Mouse (Mus musculus): ENCODE measurements around the gene Ch25h. TPM values are rescaled to one million over a fixed set of nuclear protein-coding genes. Genes with fewer than 3 reads are reported as not detected.

Gene Ch25h
- not detected for polyA plus RNA-seq (2017; shearing (Covaris generic))

DNA sequence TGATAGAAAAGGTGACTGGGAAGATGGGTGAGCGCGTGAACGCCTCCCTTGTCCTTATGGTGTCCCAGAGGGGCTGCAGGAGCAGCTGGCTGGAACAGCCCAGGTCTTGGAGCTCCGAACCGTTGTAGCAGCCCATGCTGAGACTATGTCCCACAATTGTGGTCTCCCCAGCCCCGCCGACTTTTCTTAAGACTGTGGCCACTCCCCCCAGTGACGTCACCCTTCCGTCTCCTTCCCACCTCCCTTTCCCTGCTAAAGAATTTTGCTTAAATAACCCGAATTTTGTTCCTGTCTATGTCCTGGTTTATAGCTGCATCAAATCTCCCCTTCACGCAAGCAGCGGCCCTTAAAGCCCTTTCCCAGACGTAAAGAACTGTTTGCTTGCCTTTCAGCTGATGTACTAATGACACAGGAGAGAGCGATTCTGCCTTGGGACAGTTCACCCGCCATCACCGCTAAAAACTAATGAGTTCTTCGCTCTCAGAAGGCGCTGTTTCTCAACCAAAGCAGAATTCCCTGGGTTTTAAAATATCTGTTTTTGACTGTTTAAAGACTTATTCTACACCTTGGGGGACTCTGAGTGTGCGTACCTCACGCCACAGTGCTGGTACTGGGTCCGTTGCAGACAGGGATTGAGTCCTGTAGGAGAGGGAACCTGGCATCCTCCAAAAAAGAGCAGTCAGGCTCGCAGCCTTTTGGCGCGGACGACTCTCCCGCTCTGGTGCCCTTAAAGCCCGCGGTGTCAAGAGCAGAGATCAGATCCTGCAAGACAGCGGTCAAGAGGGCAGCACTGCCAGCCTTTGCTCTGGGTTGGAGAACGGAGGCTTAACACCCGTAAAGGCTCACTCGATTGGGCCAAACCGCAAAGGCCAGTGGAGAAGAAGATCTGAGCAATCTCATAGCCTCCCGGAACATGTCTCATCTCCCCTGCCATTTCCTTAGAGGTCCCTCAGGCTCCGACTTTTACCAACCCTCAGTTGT is at the start of gene Ch25h:
Ch25h (minus strand) TSS at position 174 of the 981 bp plus-strand sequence.
- ATAC-seq, result peak; percentile 60

DNA sequence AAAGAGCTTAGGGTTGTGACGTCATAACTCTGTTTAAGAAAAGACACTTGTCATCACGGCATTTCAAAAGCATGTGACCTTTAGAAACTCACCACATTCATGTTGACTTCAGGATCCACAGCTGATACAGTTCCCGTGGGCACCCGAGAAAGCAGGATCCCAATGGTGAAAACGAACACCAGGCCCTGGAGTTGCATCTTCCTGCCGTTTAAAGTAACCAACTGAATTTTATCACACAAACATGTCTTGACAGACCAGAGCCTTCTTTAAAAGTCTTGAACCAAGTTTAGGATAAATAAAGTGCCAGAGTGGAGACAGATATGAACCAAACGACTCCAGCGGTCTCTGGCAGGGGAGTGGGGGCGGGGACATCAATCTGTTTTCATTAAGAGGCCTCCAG is 49.7 kb upstream of the Ch25h start:
- ATAC-seq, result no peak

DNA sequence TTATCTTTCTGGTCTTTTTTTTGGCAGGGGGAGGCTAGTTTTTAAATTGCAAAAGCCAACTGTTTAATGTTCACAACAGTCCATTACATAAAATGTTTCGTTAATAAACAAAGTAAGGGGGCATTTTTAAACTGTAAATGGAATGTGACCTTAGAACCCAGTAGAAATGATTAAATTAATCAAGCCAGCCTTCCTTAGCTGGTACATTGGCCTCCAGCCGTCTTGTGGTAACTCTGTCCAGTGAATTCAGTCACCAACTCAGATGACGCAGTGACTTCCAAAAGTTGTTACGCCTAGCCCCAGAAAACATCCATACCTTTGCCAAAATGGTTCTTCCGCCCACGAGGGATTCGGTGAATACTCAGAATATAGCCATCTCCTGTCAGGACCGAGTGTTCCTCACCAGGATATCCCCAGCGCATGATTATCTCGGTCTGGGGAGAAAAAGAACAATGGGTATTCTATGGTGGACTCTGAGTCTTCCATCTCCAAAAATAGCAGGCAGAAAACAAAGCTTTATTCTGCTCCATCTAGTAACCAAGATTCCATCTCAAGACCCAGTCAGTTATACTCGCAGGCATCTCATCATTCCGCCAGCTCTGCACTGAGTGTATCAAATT is 48.3 kb upstream of the Ch25h start:
- no peak for ATAC-seq

DNA sequence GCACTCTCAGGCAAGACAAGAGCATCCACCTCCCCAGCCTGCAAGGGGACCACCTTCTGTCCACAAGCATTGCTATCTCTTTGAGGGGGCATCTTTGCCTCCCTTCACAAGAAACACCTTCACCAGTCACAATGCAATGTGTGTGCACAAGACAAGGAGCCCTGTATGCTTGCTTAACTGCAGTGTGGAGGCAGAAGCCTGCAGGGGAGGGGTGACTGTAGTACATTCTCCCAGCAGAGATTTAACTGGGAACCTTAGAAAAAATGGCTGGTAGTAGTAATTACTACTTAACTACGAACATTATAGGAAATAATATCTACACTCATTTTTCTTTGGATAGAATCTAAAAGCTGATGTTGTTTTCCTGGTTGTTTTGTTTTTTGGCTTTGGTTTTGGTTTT is 47.0 kb upstream of the Ch25h start:
- no peak for ATAC-seq

DNA sequence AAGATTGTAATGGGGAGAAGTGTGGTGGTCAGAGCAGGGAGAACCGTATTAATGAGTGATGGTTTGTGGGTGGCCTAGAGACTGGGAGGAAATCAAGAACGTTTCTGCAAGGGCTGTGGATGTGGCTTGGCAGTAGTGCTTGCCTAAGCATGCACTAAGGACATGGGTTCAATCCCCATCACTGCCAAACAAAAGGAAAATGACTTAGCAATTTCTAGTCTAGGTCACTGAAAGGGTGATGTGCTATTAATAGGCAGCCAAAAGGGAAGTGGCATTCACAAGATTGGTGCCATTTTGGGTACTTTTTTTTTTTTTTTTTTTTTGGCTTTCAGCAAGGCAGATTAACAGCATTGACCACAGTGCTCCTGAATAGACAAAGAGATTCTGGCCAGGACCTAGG is 46.4 kb upstream of the Ch25h start:
- ATAC-seq, result no peak

DNA sequence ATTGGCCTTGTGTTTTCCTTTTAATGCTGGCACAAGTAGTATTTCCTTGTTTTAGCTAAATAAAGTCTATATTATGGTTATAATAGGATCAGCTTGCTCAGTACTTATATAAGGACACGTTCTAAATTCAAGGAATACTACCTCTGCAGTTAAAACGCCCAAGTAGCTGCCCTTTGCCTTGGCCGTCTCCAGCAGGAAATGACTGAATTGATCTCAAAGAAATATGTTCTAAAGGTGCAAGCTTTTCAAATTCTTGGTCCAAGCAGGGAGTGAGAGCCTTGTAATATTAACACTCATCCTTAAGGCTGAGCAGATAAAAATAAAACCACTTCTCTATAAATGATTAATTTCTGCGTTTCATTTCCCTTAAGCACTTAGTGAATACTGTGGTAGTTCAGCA is 45.1 kb upstream of the Ch25h start:
- no peak for ATAC-seq

DNA sequence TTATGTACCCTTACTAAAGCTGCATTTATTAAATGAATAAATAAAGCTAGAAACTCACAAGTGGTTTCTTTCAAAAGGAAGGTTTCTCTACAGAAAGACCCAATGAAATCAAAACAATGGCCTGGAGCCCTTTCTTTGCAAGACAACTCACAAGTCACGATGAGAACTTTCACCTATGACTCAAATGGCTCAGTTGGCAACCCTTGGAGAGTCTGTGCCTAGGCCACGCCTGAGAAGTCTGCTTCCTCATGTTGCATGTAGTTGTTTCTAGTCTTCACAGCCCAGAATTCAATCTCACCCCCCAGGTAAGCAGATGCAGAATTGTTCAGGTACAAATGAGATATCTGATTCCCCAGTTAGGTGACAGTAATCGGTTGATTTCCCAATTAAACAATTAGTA is 44.7 kb upstream of the Ch25h start:
- no peak for ATAC-seq

DNA sequence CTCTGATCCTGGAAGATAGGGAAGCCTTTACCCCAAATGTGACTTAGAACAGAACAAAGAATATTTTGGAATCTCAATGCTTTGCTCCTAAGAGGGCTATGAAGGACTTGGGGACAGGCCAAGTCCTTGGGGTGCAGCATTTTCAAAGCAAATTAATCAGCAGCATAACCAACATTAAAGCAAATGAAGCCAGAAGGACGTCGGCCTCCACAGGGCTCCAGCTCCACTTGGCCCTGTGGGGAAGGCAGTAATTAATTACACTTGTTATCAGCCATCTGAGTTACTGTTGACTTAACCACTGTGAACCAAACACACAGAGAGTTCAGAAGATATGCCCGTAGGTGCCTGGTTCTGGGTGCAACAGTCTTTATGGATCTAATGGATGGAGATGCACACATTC is 43.8 kb upstream of the Ch25h start:
- ATAC-seq, result no peak

DNA sequence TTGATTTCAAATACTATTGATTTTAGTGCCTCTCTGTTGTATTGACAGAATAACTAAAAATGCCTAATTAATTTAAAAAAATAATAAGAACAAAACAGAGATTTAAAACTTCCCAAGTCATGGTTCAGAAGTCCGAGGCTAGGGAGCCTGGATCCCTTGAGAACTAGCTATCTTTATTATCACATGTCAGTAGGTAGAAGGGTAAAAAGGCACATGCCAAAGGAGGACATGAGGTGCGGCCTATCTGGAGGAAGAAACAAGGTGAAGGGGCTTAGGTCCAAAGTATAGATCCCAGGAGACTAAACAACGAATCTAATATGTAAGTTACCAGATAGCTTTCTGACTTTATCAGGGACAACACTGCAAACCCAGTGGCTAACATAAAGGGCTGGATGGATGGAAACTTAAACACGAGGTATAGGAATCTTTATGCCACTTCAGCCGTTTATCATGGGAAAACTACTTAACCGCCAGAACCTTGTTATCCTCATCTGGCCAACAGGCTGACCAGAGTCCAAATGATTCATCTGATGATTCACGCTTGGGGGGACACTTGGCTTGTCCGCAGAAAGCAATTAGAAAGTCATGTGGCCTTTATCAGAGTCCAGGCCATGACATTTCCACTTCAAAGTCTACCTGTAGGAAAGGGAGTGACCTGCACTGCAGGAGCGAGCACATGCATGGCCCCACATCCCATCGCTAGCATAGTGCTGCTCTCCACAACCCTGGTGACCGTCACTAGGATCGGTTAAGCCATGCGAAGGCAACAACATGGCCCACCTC is 43.0 kb upstream of the Ch25h start:
- no peak for ATAC-seq

DNA sequence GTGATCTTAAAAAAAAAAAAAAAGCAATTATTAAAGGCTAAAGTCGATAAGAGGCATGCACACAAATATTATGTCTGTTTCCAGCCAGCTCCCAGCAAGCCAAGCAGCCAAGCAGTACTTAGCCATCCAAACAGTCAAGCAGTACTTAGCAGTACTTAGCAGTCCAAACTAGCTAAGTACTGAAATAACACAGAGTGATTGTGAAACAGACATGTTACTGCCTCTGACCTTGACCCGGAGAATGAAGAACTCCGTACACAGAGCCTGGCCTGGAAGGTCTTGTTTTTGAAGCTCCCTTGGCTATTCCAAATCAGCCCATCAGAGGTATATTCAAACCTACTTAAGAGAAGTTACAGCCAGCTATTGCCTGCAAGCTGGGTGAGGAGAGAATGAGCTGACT is 42.2 kb upstream of the Ch25h start:
- no peak for ATAC-seq

DNA sequence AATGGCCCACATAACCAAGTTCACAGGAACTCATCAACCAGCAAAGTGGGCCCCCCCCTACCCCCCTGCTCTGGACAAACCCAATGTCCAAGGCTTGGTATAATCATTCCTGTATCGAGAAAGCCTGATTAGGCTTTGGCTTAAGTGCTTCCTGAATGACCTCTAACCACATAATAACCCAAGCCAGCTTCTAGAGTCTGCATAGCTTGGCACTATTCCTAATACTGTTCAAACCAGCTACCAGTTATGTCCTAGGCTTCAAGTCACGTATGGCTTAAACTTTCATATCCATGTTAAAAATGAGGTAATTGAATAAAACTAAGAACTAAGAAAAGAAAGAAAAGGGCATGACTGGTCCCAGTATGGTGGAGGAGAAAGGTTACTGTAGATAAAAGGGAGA is 41.4 kb upstream of the Ch25h start:
- ATAC-seq, result no peak

DNA sequence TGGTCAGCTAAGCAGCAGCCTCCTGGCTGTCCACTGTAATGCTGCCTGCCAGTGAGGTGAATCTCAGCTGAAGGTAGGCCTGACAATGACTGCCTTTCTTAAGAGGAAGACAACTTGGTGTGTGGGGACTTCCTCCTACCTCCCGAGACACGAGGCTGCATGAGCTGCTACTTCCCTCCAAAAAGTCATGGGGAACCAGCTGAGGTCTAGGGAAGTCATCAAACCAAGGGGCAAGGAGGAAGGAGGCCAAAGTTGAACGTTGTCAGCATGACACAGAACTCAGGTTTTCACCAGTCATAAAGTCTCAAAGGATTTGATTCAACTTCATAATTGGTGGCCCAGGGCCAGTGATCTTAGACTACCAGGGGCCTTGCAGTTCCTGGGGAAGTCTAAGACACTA is 40.7 kb upstream of the Ch25h start:
- ATAC-seq, result no peak

DNA sequence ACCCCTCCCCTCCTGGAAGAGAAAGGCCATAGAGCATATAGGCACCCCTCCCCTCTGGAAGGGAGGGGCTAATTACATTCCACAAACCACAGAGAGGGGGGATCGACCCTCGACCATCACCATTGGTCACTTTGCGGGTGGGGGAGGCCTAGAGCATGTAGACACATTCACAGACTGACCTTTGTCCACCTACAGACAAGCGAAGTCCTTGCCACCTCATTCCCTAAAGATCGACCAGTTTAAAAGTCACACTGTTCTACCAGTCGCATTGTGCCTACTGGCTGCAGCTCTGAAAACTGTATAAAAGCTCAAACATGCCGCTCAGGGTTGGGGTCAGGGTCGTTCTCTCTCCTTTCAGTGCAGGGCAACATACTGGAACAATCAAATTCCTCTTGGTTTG is 36.6 kb upstream of the Ch25h start:
- ATAC-seq, result no peak

DNA sequence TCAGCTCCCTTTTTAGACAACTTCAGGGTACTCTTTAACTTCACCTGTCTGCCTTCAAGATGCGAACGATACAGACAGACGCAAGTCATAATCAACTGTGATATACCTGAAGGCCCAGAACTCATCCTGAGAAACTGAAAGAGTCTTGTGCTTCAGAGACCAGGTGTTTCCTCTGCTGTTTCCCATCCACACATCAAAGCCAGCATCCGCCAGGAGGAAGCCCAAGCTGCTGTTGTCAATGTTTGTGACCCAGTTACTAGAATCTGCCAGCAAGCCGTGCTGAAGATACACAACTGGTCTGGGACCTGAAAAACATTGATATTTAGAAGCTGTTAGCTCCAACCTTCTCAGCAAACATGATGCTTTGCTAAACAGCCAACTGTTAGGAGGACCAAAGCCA is 35.8 kb upstream of the Ch25h start:
- peak; percentile 93 for ATAC-seq

DNA sequence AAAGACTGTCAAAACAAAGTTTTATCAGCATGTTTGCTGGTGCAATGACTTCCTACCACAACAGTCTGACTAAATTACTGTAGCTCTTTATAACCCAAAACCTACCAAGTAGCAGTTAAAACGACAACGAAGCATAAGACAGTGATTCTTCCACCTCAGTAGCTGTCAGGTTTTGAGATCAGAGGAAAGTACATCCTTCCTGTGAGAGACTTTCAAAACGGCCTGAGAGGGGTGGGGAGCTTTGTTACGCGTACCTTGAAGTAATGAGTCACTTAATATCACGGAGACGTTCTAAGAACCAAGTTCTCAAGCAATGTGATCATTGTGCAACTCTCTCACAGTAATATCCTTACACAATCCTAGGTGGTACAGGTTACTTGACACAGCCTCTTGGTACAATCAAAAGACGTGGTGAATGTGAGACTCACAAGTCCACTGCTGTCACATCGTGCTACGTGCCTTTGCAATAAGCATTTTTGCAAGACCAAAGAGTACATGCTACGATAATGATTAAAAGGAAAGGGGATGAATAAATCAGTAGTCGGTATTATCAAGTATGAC is 30.3 kb upstream of the Ch25h start:
- ATAC-seq, result peak; percentile 79

DNA sequence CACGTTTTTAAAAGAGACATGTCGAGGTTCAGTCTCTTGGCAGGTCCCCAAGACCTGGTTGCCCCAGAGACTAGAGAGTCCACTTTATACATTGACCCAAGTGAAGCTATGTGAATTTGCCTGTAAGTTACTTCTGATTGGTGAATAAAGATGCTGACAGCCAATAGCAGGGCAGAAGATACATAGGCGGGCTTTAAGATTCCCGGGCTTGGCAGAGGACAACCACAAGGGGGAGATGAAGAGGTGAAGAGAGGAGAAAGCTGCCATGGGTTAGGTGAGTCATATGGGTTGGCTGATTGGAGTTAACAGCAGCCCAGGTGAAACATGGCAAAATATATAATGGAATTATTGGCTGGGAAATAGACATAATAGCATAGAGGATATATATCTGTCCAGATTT is 25.8 kb upstream of the Ch25h start:
- ATAC-seq, result peak; percentile 93

DNA sequence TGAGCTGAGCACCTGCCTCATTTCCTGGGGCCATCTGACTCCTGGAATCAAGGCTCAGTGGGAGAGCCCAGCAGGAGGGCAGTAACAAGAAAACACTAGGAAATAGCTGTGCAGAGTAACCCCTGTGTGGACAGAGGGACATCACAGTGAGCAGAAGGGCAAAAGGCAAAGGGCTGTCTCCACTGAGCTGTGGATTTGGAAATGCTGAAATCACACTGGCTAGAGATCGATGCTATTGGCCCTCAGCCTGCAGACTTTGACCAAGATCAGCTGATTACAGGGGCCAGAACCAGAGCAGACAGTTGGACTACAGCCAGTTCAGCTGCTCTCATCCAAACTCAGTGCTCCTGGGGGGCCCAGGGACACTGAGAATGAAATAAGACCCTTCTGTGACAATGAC is 21.4 kb upstream of the Ch25h start:
- ATAC-seq, result no peak

DNA sequence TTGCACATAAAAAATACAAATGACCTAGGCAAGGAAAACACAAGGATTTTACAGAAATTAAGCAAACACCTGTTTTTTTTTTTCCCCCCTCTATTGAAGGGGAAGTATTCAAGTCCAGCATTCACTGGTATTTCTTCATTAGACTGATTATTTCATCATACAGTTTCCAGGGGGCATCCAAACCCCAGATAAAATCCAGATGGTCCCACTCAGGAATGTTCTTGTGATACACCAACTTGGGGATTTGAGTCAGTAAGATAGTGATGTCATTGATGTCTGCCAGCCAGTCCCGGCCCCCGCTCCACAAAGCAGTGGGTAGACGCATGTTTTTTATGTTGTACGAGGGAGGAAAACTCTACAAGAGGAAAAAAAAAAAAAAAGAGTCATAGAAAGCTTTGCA is 18.9 kb upstream of the Ch25h start:
- ATAC-seq, result no peak

DNA sequence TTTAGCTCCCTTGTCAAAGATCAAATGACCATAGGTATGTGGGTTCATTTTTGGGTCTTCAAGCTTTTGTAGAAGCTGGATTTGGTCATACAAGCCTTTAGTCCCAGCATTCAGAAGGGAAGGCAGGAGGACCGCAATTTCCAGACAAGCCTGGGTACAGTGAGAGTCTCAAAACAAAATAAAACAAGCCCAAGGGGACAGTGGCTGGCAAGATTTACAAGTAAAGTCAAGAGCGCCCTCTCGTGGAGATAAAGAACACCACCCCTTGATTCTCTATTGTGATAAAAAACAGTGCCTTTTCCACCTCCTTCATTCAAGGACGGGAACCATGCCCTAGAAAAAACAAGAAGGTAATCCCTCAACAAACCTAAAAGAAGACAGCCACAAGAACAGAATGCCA is 8.6 kb upstream of the Ch25h start:
- ATAC-seq, result no peak

DNA sequence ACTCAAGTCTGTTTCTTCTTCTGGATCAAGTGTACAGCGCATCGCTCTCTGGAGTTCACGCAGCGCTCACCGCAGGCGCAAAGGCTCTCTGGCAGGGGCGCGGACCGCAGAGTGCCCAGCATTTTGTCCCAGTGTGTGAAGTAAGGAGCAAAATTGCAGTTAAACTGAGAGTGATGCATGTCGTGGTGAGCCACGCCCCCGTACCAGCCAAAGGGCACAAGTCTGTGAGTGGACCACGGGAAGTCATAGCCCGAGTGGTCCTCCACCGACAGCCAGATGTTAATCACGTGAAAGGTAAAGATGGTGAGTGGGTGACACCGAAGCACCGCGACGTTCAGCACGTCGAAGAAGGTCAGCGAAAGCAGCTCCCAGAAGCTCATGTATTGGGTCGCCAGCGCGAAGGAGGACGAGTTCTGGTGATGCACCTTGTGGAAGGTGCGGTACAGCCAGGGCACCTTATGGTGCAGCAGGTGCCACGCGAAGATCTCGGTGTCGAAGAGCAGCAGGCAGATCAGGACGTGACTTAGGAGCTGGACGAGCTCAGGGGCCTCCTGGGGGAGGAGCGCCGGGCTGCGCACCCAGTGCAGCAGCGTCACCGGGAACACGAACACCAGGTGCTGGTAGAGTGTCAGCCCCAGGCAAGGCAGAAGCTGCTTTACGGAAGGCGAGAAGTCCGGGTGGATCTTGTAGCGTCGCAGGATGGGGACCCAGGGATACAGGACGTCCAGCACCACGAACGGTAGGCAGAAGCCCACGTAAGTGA is 555 bp downstream of the Ch25h start:
- peak; percentile 76 for ATAC-seq

DNA sequence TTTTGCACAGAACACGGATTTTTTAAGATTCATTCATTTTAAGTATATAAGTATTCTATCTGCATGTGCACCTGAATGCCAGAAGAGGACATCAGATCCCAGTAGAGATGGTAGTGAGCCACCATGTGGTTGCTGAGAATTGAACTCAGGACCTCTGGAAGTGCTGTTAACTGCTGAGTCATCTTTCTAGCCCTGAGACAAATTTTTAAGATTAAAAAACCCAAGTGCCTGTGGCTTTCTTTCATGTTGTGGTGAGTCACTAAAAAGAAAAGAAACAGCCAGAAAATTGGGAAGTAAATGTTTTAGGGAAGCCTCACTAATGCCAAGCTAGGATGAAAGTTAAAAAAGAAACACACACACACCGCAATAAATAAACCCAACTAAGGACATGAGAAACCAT is 3.3 kb downstream of the Ch25h start:
- no peak for ATAC-seq

DNA sequence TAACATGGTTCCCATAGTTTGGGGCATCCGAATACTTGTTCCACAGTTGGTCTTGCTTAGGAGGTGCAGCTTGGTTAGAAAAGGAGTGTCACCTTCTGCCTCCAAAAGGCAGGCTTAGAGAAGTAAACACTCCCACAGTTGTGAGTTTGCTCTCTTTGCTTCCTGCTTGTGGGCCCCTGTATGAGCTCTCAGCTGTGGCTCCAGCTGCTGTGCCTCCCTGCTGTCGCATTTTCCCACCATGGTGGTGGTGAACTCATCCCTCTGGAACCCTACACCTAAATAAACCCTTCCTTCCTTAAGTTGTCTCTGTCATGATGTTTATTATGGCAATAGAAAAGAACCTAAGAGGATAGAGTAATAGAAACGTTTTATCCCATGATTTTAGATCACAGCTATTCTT is 6.2 kb downstream of the Ch25h start:
- ATAC-seq, result no peak

Data from CD4-positive, CD25-positive, alpha-beta regulatory T cell, adult 4 months (primary cell).